Mouse (Mus musculus) thymus, postnatal 10 days (tissue): ENCODE measurements around the gene Amdhd1.
A peak's percentile ranks its signal among the peaks of the same experiment; 100 is the strongest.
"Not testable (repeated sequence)": the region's sequence is repeated elsewhere in the genome, so short reads cannot be mapped to it uniquely, and the experiment has no call there.

Source experiments
- DNase-seq, 2 experiments: peaks; one replicate each; pipeline ENCODE4 v3.0.0; 2021; ENCODE audit warnings: low spot score in 2 of 2

Amdhd1 gene

DNA sequence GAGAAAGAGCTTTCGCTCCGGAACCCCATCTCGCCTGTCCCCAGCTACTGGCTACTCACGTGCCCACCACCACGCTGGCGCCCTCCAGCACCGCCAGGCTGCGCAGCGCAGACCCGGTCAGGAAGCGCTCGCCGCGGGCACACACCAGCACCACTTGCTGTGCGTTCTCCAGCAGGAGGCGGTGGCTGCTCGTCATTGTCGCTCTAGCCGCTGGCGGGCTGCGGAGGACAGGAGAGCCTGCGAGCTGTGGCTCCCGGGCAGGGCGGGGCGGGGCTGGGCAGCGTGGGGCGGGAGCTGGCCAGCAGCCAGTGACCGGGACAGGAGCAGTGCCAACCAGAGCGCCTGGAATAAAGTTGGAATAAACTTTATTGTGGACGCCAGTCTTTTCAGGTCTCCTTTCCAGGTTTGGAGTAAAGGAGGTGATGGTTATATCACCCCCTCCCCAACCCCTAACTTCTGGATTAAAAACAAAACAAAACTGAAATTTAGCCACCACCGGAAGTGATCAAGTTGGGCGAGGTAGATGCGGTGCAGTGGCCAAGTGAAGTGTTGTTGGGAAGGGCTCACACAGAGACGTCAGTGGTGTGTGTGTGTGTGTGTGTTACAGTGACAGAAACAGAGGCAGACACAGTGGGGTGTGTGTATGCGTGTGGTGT is at the start of gene Amdhd1:
Gene Amdhd1 (minus strand): TSS at position 259 of the 656 bp plus-strand sequence.
- peak; percentile 77 to 86 for DNase-seq

- DNase-seq: peak; percentile 85 to 90
Measured at GRCm38 (mm10) chr10:93589281-93589848, 49.5 kb upstream of the Amdhd1 start, which contains the start of gene Snrpf. Gene Snrpf (minus strand): TSS chr10:93589706.

GRCm38 (mm10) chr10:93588796-93589195 is 49.0 kb upstream of the Amdhd1 start:
- DNase-seq: no peak

DNA sequence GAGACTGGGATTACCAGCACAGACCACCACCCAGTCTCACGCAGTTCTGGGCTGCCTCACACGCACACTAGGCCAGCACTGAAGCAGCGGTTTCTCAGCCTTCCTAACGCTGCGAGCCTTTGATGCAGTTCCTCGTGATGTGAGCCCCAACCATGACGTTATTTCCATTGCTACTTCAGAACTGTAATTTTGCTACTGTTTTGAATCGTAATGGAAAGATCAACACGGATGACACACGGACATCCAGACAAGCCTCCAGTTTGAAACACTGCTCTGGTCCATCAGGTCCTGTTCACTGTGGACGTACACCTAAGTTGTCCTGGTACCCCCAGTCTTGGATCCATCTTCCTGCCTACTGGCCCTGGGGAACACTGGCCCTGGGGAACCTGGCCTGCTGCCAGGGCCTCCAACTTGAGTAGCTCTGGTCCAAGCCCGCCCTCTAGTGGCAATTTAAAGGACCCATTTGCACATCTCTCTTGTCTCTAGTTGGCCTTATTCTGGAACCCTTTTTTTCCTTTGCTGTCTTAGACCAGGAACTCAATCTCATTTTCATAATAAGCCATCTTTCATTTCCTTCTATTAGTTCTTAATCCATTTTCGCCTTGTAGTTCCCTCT is 37.5 kb upstream of the Amdhd1 start:
- DNase-seq: peak; percentile 44 to 80

- DNase-seq: no peak
Measured at GRCm38 (mm10) chr10:93575960-93576359, 36.1 kb upstream of the Amdhd1 start.

DNA sequence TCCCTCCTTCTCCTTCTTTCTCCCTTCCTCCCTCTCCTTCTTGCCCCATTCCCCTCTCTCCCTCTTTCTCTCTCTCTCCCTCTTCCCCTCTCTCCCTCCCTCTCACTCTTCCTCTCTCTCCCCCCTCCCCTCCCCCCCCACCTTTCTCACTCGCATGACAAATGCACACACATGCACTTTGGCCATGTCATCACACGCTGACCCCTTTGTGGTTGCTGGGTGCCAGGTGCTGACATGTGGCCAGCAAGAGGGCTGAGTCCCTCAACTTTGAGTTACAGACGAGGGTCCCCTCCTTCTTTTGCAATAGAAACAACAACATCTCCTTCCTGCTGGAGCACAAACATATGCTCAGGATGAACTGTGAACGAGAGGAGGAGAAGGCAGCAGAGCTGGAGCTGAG is 35.1 kb upstream of the Amdhd1 start:
- DNase-seq: no peak

DNA sequence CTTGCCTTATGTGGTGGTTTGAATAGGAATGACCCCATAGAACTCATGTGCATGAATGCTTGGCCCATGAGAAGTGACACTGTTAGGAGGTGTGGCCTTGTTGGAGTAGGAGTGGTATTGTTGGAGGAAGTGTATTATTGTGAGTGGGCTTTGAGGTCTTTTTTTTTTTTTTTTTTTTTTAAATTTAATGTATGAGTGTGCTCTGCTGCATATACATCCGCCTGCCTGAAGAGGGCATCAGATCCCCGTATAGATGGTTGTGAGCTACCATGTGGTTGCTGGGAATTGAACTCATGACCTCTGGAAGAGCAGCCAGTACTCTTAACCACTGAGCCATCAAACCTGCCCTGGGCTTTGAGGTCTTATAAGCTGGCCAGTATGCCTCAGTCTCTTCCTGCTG is 32.4 kb upstream of the Amdhd1 start:
- no peak for DNase-seq

DNA sequence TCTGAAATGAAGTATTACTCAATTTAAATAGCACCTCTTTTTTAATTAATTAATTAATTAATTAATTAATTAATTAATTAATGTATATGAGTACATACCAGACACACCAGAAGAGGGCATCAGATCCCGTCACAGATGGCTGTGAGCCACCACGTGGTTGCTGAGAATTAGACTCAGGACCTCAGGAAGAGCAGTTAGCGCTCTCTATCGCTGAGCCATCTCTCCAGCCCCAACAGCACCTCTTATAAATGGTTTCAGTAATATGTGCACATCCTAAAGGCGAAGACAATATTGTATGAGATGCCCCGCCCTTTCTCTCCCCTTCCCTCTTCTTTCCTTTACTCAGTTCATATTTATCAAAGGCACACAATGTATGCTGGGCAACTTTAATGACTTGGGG is 28.8 kb upstream of the Amdhd1 start:
- no peak for DNase-seq

- DNase-seq: no peak
Measured at GRCm38 (mm10) chr10:93567841-93568566, 28.2 kb upstream of the Amdhd1 start.

DNA sequence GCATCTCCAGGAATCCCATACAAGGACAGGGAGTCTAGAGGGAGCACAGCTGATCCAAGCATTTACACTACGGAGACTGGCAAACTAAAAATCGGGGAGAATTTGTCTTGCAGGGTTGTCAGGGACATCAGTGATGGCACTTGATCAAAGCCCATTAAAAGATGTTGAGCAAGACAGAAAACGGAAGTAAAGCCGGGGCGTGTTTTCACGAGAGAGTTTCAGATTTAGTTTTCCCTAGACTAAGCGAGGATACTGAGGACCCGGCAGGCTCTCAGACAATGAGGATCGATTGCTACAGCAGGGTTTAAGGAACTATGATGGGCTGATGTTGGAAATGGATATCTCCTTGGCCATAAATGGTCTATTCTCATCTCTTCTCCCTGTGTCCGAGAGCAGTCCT is 27.2 kb upstream of the Amdhd1 start:
- DNase-seq: no peak

GRCm38 (mm10) chr10:93564518-93565090 is 24.8 kb upstream of the Amdhd1 start:
- no peak for DNase-seq

GRCm38 (mm10) chr10:93559786-93560185 is 20.0 kb upstream of the Amdhd1 start:
- no peak for DNase-seq

DNA sequence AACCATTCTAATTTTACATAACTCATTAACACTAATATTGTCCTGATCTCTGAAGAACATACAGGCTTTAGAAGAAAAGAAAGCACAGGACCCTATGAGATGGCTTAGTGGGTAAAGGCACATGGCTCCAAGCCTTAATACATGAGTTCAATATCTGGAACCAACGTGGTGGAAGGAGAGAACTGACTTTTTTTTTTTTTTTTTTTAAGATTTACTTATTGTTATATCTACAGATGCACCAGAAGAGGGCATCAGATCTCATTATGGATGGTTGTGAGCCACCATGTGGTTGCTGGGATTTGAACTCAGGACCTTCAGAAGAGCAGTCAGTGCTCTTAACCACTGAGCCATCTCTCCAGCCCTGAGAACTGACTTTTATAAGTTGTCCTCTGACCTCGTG is 18.1 kb upstream of the Amdhd1 start:
- DNase-seq: not testable (repeated sequence)

- DNase-seq: no peak
Measured at GRCm38 (mm10) chr10:93552596-93552995, 12.8 kb upstream of the Amdhd1 start.

GRCm38 (mm10) chr10:93549821-93550220 is 10.0 kb upstream of the Amdhd1 start:
- no peak for DNase-seq

GRCm38 (mm10) chr10:93548991-93549390 is 9.2 kb upstream of the Amdhd1 start:
- peak; percentile 51 to 83 for DNase-seq

GRCm38 (mm10) chr10:93547741-93548270 is 8.0 kb upstream of the Amdhd1 start:
- no peak for DNase-seq

DNA sequence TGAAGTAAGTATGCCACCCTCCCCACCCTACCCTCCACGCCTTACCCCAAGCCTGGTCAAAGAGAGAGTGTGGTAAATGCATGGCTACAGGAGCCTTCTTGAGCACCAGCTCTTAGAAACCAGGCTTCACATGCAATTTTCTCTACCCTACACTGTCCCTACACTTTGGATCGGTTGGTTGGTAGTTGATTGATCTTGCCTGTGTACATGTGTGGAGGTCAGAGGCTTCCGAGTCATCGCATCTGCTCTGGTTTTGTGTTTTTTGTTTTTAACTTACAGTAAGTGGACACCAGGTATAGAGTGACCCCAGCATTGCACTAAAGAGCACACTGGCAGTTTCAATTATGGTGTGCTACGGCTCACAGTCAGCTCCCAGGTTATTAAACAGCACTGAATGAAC is 4.3 kb upstream of the Amdhd1 start:
- DNase-seq: no peak

DNA sequence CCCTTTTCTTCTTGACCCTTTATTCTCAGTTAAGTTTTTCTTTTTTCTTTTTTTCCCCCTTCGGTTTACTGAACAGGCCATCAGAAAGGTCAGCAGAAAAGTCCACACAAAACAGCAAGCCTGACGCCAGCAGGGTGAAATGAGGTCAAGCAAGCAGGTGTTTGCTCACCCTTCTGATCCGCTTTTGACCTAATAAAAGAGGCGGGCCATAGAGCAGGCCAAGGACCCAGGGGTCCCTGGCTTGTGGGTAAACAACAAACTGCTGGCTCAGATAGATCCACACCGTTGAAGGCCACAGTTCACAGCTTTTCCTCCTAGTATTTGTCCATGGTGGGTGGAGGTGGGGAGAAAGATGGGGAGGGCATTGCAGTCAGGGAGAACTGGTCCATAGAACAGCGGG is 3.3 kb upstream of the Amdhd1 start:
- DNase-seq: no peak

- no peak for DNase-seq
Measured at GRCm38 (mm10) chr10:93542356-93542755, 2.5 kb upstream of the Amdhd1 start.

GRCm38 (mm10) chr10:93541585-93541984 is 1.8 kb upstream of the Amdhd1 start:
- DNase-seq: no peak
